Mouse (Mus musculus) liver, adult 2 months (tissue): ENCODE results near the gene Pola2.

Experiments
- CTCF ChIP-seq: fragments of 200-500 bp; IDR thresholded peaks from 2 replicates; pipeline ENCODE4 v1.5.1; 2011; ENCODE audit warnings: low read depth, low read length, control low read depth
- POLR2A ChIP-seq: fragments of 200-500 bp; IDR thresholded peaks from 2 replicates; pipeline ENCODE4 v1.6.1; 2011; ENCODE audit warnings: low read length, control low read depth; ENCODE audit not compliant: insufficient read depth; ENCODE audit errors: extremely low read depth

DNA sequence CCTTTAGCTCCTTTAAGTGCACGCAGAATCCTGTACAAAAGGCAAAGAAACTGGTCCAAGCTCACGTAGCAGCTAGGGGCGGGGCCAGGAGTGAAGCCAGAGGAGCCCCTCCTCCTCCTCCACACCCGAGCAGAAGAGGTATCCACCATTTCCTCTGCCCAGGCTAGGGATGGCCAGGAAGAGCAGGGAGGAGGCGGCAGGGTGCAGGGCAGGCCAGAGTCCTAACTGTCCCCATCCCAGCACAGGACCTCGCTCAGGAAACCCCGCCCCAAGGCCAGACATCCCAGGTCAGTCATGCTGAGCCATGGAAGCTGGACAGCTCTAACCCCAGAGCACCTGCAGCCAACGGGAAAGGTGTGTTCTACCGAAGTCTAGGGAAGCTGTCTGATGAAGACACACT lies 42.3 kb downstream of the Pola2 start:
- no peak for TF ChIP-seq CTCF
- no peak for TF ChIP-seq POLR2A
